ENCODE assay signal across 20 mouse cellular contexts in genomic region chr17:84675204-84675603, GRCm38 (mm10). TPM values are rescaled to one million over a fixed set of nuclear protein-coding genes. Genes with fewer than 3 reads are reported as not detected.
DNase-seq lines count a peak whose midpoint lies in the region; ATAC-seq lines count a peak whose summit lies in the region.
"Had no signal": no experiment of that assay in that cellular context is flagged by ENCODE, and none has a peak within 500 bp of the region (broad histone marks: within the 10 kb centered on the region; RNA-seq: fewer than 3 reads in every experiment).

No protein-coding gene starts in this region.

- peaks cover 20% of the 10 kb centered on the region for H3K4me1 ChIP-seq in hindbrain, embryonic 10.5 days (replicated peaks)
- no peaks in the 10 kb centered on the region for H3K4me1 ChIP-seq in hindbrain, embryonic 11.5 days (replicated peaks; ENCODE audit: control insufficient read depth, insufficient read depth, low read length)
- peaks cover 41% of the 10 kb centered on the region for H3K4me1 ChIP-seq in embryonic facial prominence, embryonic 10.5 days
- peaks cover 20% of the 10 kb centered on the region for H3K4me1 ChIP-seq in limb, embryonic 13.5 days

- H3K4me2 ChIP-seq in hindbrain, embryonic 11.5 days (replicated peaks; ENCODE audit: low read depth, low read length): no peak overlapping the region
- peak overlapping the region; percentile 81; the same call in 1 of the 2 replicates for H3K4me2 ChIP-seq in limb, embryonic 13.5 days (replicated peaks)

- peaks cover 13% of the 10 kb centered on the region for H3K27me3 ChIP-seq in hindbrain, embryonic 10.5 days (ENCODE audit: insufficient read depth, poor library complexity, severe bottlenecking)
- H3K27me3 ChIP-seq in hindbrain, embryonic 11.5 days (ENCODE audit: control insufficient read depth, insufficient read depth, low read length): peaks cover 2% of the 10 kb centered on the region; the same call in 1 of the 2 replicates
- H3K27me3 ChIP-seq in embryonic facial prominence, embryonic 10.5 days (replicated peaks; ENCODE audit: low read depth, poor library complexity, severe bottlenecking): peaks cover 24% of the 10 kb centered on the region
- peaks cover 21% of the 10 kb centered on the region; the same call in 1 of the 2 replicates for H3K27me3 ChIP-seq in limb, embryonic 13.5 days
- H3K27me3 ChIP-seq: intestine, embryonic 15.5 days had no signal

- H3K4me3 ChIP-seq in hindbrain, embryonic 10.5 days: no peak overlapping the region
- H3K4me3 ChIP-seq in hindbrain, embryonic 11.5 days (ENCODE audit: low read depth, low read length): no peak overlapping the region
- H3K4me3 ChIP-seq in embryonic facial prominence, embryonic 10.5 days: no peak overlapping the region
- no peak overlapping the region for H3K4me3 ChIP-seq in limb, embryonic 13.5 days

- 64% methylated on average over 4 of the region's 4 CpGs for WGBS in hindbrain, embryonic 10.5 days
- 76% methylated on average over 4 of the region's 4 CpGs for WGBS in hindbrain, embryonic 11.5 days
- 65% methylated on average over 4 of the region's 4 CpGs for WGBS in embryonic facial prominence, embryonic 10.5 days
- WGBS in limb, embryonic 13.5 days: 55% methylated on average over 4 of the region's 4 CpGs

- intact Hi-C loops in left cerebral cortex, postnatal 14 days (cut with DNase I): no loop called here
- intact Hi-C loops in left cerebral cortex, postnatal 4 days (cut with DNase I): no loop called here

- peak overlapping the region; percentile 5; the same call in 1 of the 2 replicates for H3K27ac ChIP-seq in hindbrain, embryonic 10.5 days
- H3K27ac ChIP-seq in hindbrain, embryonic 11.5 days (ENCODE audit: low read depth, low read length): no peak overlapping the region
- no peak overlapping the region for H3K27ac ChIP-seq in embryonic facial prominence, embryonic 10.5 days (replicated peaks)
- H3K27ac ChIP-seq in limb, embryonic 13.5 days: no peak overlapping the region
- H3K27ac ChIP-seq: forebrain, embryonic 13.5 days; hindbrain, embryonic 12.5 days; intestine, embryonic 15.5 days; neural tube, embryonic 13.5 days; stomach, postnatal 0 days had no signal

- H3K9ac ChIP-seq in hindbrain, embryonic 11.5 days (ENCODE audit: low read depth, low read length): no peak overlapping the region
- H3K9ac ChIP-seq in limb, embryonic 13.5 days: no peak overlapping the region
- H3K9ac ChIP-seq: hindbrain, embryonic 12.5 days had no signal

- DNase-seq in hindbrain, embryonic 10.5 days (ENCODE audit: low spot score): no peak
- no peak for DNase-seq in hindbrain, embryonic 11.5 days (ENCODE audit: low spot score)
- peak; percentile 25 to 37 for DNase-seq in left cerebral cortex, postnatal 14 days (ENCODE audit: low spot score in 2 of 2)
- DNase-seq in left cerebral cortex, postnatal 4 days: no peak
- DNase-seq in embryonic facial prominence, embryonic 10.5 days (ENCODE audit: low spot score): peak; percentile 11
- DNase-seq in adrenal gland, postnatal 36 days: no peak
- no peak for DNase-seq in cerebellum, adult 11 months
- DNase-seq: cerebellum, adult 8-10 months; thymus, postnatal 25 days had no signal

- H3K36me3 ChIP-seq in hindbrain, embryonic 10.5 days: no peaks in the 10 kb centered on the region
- no peaks in the 10 kb centered on the region for H3K36me3 ChIP-seq in hindbrain, embryonic 11.5 days (ENCODE audit: control insufficient read depth, insufficient read depth, low read length)
- H3K36me3 ChIP-seq in embryonic facial prominence, embryonic 10.5 days (replicated peaks): no peaks in the 10 kb centered on the region
- H3K36me3 ChIP-seq in limb, embryonic 13.5 days: no peaks in the 10 kb centered on the region
- H3K36me3 ChIP-seq: hindbrain, embryonic 12.5 days; intestine, embryonic 15.5 days; neural tube, embryonic 13.5 days had no signal

- no peak for ATAC-seq in hindbrain, embryonic 11.5 days (ENCODE audit: low FRiP score)
- ATAC-seq in limb, embryonic 13.5 days (ENCODE audit: low FRiP score, low read depth): no peak
- ATAC-seq: intestine, embryonic 15.5 days had no signal

- no peaks in the 10 kb centered on the region for H3K9me3 ChIP-seq in hindbrain, embryonic 10.5 days
- no peaks in the 10 kb centered on the region for H3K9me3 ChIP-seq in hindbrain, embryonic 11.5 days (ENCODE audit: control insufficient read depth, low read length)
- H3K9me3 ChIP-seq in embryonic facial prominence, embryonic 10.5 days: no peaks in the 10 kb centered on the region
- H3K9me3 ChIP-seq in limb, embryonic 13.5 days: no peaks in the 10 kb centered on the region
- H3K9me3 ChIP-seq: forebrain, embryonic 13.5 days; hindbrain, embryonic 12.5 days; intestine, embryonic 15.5 days; neural tube, embryonic 13.5 days had no signal

RNA-seq across cellular contexts. Expression of gene Abcg8, which starts 0.9 kb away (rescaled TPM):
- polyA plus RNA-seq in hindbrain, embryonic 10.5 days (2016; fragmentation: Nextera tagmentation; extraction: Ambion mirVana): 0.10 and 0.15 TPM in 2 replicates
- 0.28 and 0.42 TPM in 2 replicates for polyA plus RNA-seq in hindbrain, embryonic 11.5 days (2014; fragmentation: Nextera tagmentation; extraction: Ambion mirVana)
- total RNA-seq in left cerebral cortex, postnatal 14 days (2021): under 1 TPM in 1 of 2 experiments, not detected in 1; 0.15 TPM
- not detected for total RNA-seq in left cerebral cortex, postnatal 4 days (2021)
- 0.10 and 0.15 TPM in 2 replicates for polyA plus RNA-seq in embryonic facial prominence, embryonic 10.5 days (2016; fragmentation: Nextera tagmentation; extraction: Ambion mirVana)
- 0.15 TPM in 1 of 2 replicates, not detected in the other for polyA plus RNA-seq in limb, embryonic 13.5 days (2015; fragmentation: Nextera tagmentation; extraction: Ambion mirVana)
- total RNA-seq in adrenal gland, postnatal 36 days (2021): not detected
- total RNA-seq: gastrocnemius, adult 18-20 months; granulocyte monocyte progenitor cell, adult 5-6 weeks; layer of hippocampus, postnatal 25 days; megakaryocyte, adult 5-6 weeks had no signal
- polyA plus RNA-seq: C2C12; neural tube, embryonic 13.5 days had no signal

RNA-seq across cellular contexts. Expression of gene Abcg5, which starts 7.6 kb away (rescaled TPM):
- 2.6 and 3.2 TPM in 2 replicates for polyA plus RNA-seq in hindbrain, embryonic 10.5 days (2016; fragmentation: Nextera tagmentation; extraction: Ambion mirVana)
- polyA plus RNA-seq in hindbrain, embryonic 11.5 days (2014; fragmentation: Nextera tagmentation; extraction: Ambion mirVana): 2.2 and 3.0 TPM in 2 replicates
- total RNA-seq in left cerebral cortex, postnatal 14 days (2021): not detected
- total RNA-seq in left cerebral cortex, postnatal 4 days (2021): under 1 TPM in 1 of 2 experiments, not detected in 1; 0.40 TPM
- 1.3 and 1.6 TPM in 2 replicates for polyA plus RNA-seq in embryonic facial prominence, embryonic 10.5 days (2016; fragmentation: Nextera tagmentation; extraction: Ambion mirVana)
- 1.4 and 1.6 TPM in 2 replicates for polyA plus RNA-seq in limb, embryonic 13.5 days (2015; fragmentation: Nextera tagmentation; extraction: Ambion mirVana)
- not detected for total RNA-seq in adrenal gland, postnatal 36 days (2021)
- total RNA-seq: gastrocnemius, adult 18-20 months; granulocyte monocyte progenitor cell, adult 5-6 weeks; layer of hippocampus, postnatal 25 days; megakaryocyte, adult 5-6 weeks had no signal
- polyA plus RNA-seq: C2C12 had no signal

RNA-seq across cellular contexts. Expression of gene Dync2li1, which starts 48.9 kb away (rescaled TPM):
- polyA plus RNA-seq in hindbrain, embryonic 10.5 days (2016; fragmentation: Nextera tagmentation; extraction: Ambion mirVana): 29.4 and 30.0 TPM in 2 replicates
- 36.0 and 38.2 TPM in 2 replicates for polyA plus RNA-seq in hindbrain, embryonic 11.5 days (2014; fragmentation: Nextera tagmentation; extraction: Ambion mirVana)
- 10 to 100 TPM; 22.1 to 24.3 TPM for total RNA-seq in left cerebral cortex, postnatal 14 days (2021)
- 10 to 100 TPM; 20.1 to 22.8 TPM for total RNA-seq in left cerebral cortex, postnatal 4 days (2021)
- polyA plus RNA-seq in embryonic facial prominence, embryonic 10.5 days (2016; fragmentation: Nextera tagmentation; extraction: Ambion mirVana): 29.4 and 34.6 TPM in 2 replicates
- polyA plus RNA-seq in limb, embryonic 13.5 days (2015; fragmentation: Nextera tagmentation; extraction: Ambion mirVana): 36.4 and 39.9 TPM in 2 replicates
- 10 to 100 TPM; 23.9 to 43.4 TPM for total RNA-seq in adrenal gland, postnatal 36 days (2021)

Comparison
In these comparisons a context has a peak if more than half of its experiments do, and no peak if none do; other contexts are left out.
1. DNase-seq: peak in left cerebral cortex, postnatal 14 days (2 of 2) and embryonic facial prominence, embryonic 10.5 days (single experiment); none in hindbrain, embryonic 10.5 days (single experiment), hindbrain, embryonic 11.5 days (single experiment), left cerebral cortex, postnatal 4 days (single experiment), adrenal gland, postnatal 36 days (0 of 2) and cerebellum, adult 11 months (single experiment).